Mouse (Mus musculus) heart, embryonic 16.5 days (tissue): ENCODE data around the gene Heg1. TPM values are rescaled to one million over a fixed set of nuclear protein-coding genes. Genes with fewer than 3 reads are reported as not detected.

Experiments used
- ATAC-seq: fragments of 200-750 bp; cut with Nextera tagmentation; replicated peaks from 2 replicates; pipeline ENCODE4 v1.8.0; 2017; ENCODE audit warnings: moderate number of reproducible peaks; ENCODE audit not compliant: insufficient read depth, low FRiP score; ENCODE audit errors: extremely low read depth
- H3K27ac ChIP-seq: fragments of 300-500 bp; sonication (generic); 2 replicates; pipeline ENCODE4 v1.5.1; 2014; ENCODE audit warnings: mild to moderate bottlenecking, low read length, control low read depth, moderate library complexity
- H3K27me3 ChIP-seq: fragments of 300-500 bp; sonication (generic); 2 replicates; pipeline ENCODE4 v1.6.1; 2014; ENCODE audit warnings: low read length, mixed read lengths; ENCODE audit not compliant: control insufficient read depth, insufficient read depth
- H3K36me3 ChIP-seq: fragments of 300-500 bp; sonication (generic); 2 replicates; pipeline ENCODE4 v1.6.1; 2014; ENCODE audit not compliant: control insufficient read depth, insufficient read depth
- H3K4me1 ChIP-seq: fragments of 300-500 bp; sonication (generic); 2 replicates; pipeline ENCODE4 v1.6.1; 2014; ENCODE audit warnings: low read length, mixed read lengths; ENCODE audit not compliant: control insufficient read depth, insufficient read depth
- H3K4me2 ChIP-seq: fragments of 300-500 bp; sonication (generic); 2 replicates; pipeline ENCODE4 v1.6.1; 2014; ENCODE audit warnings: low read depth, mild to moderate bottlenecking, control low read depth, low read length
- H3K4me3 ChIP-seq: fragments of 300-500 bp; sonication (generic); 2 replicates; pipeline ENCODE4 v1.5.1; 2014; ENCODE audit warnings: mild to moderate bottlenecking, control low read depth, low read length
- H3K9ac ChIP-seq: fragments of 300-500 bp; sonication (generic); 2 replicates; pipeline ENCODE4 v1.6.1; 2014; ENCODE audit warnings: low read length, control low read depth
- H3K9me3 ChIP-seq: fragments of 300-500 bp; sonication (generic); replicated peaks from 2 replicates; pipeline ENCODE4 v1.6.1; 2016; ENCODE audit warnings: low read length; ENCODE audit not compliant: control insufficient read depth
- WGBS: fragments of 180-500 bp; shearing (Covaris S2); extraction: QIAGEN DNeasy Blood & Tissue Kit; methylation state at CpG from one replicate; pipeline ENCODE4 v1.1.7; 2014; 5-methylcytosine and 5-hydroxymethylcytosine counted together
- polyA plus RNA-seq: library from polyadenylated mRNA; unstranded; fragments of >200 nt; fragmentation: Nextera tagmentation; extraction: Ambion mirVana; gene quantifications from 2 replicates; pipeline ENCODE4 v1.2.1, GENCODE M21; 2015

Heg1 gene
- polyA plus RNA-seq, 1 experiment from 2014 or later, result 34.0 TPM

DNA sequence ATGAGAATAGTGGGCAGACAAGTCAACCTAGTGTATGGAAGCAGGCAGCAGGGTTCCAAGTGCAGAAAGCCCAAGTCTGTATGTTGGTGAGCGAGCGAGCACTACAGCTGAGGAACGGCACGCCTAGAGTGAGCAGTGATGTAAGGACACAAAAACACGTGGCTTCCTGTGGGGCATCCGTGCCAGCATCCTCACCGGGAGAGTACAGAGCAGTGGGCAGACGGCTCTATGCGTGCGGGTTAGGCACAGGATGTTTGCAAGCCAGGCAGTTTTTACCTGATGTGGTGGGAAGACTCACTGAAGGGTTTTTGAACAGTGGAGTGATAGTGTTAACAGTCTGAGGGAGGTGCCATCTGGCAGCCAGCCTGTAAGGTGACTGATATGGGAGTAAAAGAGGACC lies 23.9 kb downstream of the Heg1 start:
- WGBS, result 85% methylated on average over 10 of the region's 10 CpGs
- Histone ChIP-seq H3K9me3 (no peaks in the 10 kb centered on the region), H3K4me2 (no peak overlapping the region), H3K27me3 (no peaks in the 10 kb centered on the region), H3K36me3 (peaks cover 21% of the 10 kb centered on the region), H3K27ac (no peak overlapping the region), H3K9ac (no peak overlapping the region), H3K4me1 (peaks cover 50% of the 10 kb centered on the region), H3K4me3 (no peak overlapping the region)
- no peak for ATAC-seq

DNA sequence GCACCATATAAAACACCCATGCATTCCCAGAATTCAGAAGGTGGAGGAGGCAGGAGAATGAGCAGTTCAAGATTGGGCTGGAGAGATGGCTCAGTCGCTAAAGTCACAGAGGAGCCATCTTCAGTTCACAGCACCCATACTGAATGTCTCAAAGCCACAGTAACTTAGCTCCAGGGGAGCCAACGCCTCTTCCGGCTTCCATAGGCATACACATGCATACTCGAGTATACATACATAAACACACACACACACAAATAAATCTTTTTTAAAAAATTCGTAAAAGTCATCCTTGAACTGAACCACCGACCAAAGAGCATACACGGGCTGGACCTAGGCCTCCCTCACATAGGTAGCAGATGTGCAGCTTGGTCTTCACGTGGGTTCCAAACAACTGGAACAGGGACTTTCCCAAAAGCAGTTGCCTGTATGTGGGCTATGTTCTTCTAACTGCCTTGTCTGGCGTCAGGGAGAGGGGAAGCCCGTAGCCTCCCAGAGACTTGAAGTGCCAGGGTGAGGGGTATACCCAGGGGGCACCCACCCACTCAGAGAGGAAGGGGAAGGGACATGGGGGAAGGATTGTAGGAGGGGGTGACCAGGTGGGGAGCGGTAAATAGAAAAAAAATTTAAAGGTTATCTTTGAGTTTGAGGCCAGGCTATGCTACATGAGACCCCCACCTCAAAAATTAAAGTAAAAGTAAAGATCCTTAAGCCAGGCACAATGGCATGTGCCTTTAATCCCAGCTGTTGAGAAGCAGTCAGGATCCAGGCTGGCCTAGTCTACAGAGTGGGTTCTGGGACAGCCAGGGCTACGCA lies 24.6 kb downstream of the Heg1 start:
- Histone ChIP-seq H3K9me3 (no peaks in the 10 kb centered on the region), H3K27ac (no peak overlapping the region), H3K4me1 (peaks cover 47% of the 10 kb centered on the region), H3K36me3 (peaks cover 21% of the 10 kb centered on the region), H3K27me3 (no peaks in the 10 kb centered on the region), H3K9ac (no peak overlapping the region), H3K4me2 (no peak overlapping the region), H3K4me3 (no peak overlapping the region)
- ATAC-seq, result no peak
- WGBS, result 92% methylated on average over 12 of the region's 12 CpGs

DNA sequence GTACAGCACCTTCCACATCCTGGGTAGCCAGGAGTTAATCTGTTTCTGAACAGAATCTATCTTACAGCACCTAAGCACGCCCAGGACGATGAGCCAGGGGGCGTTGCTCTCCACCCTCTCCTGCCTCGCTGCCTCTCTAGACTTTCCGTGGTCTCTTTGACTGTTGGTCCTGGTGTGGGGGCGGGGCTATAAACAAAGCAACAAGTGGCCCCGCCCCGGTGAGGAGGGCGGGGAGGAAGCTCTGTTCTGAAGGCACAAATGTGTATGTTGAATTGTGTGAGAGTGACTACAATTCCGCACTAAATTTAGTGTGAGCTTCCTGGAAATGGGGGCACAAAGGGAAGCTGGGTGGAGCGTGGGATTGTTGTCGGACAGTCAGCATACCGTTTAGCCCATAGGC lies 30.1 kb downstream of the Heg1 start:
- peaks cover 23% of the 10 kb centered on the region for H3K36me3 ChIP-seq
- H3K4me3 ChIP-seq, result peak overlapping the region; percentile 26; the same call in 1 of the 2 replicates
- peak; percentile 74 for ATAC-seq
- H3K4me1 ChIP-seq, result peaks cover 39% of the 10 kb centered on the region
- H3K4me2 ChIP-seq, result peak overlapping the region; percentile 52
- 10% methylated on average over 13 of the region's 13 CpGs for WGBS
- H3K27ac ChIP-seq, result peak overlapping the region; percentile 55
- H3K9me3 ChIP-seq, result no peaks in the 10 kb centered on the region
- H3K27me3 ChIP-seq, result no peaks in the 10 kb centered on the region
- H3K9ac ChIP-seq, result peak overlapping the region; percentile 26; the same call in 1 of the 2 replicates

DNA sequence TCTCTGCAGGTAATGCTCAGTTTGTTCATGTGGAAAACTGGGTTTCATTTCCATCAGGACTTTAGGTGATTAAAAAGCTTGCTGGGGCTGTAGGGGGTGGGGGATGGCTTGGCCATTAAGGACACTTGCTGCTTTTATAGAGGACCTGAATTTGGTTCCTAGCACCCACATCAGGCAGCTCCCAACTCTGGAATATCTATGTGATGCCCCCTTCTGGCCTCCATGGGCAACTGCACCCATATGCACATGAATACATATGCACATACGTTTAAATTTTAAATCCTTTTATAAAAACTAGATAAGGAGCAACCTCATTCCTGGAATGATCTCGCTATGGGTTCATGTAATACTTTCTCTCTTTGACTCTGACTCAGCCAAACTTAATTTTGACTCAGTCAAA lies 39.1 kb downstream of the Heg1 start:
- no peaks in the 10 kb centered on the region for H3K27me3 ChIP-seq
- H3K9ac ChIP-seq, result no peak overlapping the region
- H3K36me3 ChIP-seq, result peaks cover 68% of the 10 kb centered on the region
- peaks cover 6% of the 10 kb centered on the region for H3K9me3 ChIP-seq
- H3K27ac ChIP-seq, result no peak overlapping the region
- ATAC-seq, result no peak
- H3K4me1 ChIP-seq, result no peaks in the 10 kb centered on the region
- H3K4me2 ChIP-seq, result no peak overlapping the region
- 96% methylated on average over 2 of the region's 2 CpGs for WGBS
- no peak overlapping the region for H3K4me3 ChIP-seq

DNA sequence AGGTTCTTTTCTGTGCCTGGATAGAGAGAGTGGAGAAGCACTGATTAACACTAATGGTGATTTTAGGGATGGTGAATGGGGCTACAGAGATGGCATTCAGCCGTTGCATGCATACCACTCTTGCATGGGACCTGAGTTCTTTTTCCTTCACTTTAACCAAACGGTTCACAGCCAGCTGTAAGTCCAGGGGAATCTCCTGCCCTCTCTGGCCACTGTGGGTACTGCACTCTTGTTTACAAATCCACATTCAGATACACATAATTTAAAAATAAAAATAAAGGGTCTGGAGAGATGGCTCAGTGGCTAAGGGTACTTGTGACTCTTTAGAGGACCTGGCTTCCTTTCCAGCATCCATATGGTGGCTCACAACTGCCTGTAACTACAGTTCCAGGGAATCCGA lies 39.8 kb downstream of the Heg1 start:
- peaks cover 70% of the 10 kb centered on the region for H3K36me3 ChIP-seq
- H3K4me2 ChIP-seq, result no peak overlapping the region

DNA sequence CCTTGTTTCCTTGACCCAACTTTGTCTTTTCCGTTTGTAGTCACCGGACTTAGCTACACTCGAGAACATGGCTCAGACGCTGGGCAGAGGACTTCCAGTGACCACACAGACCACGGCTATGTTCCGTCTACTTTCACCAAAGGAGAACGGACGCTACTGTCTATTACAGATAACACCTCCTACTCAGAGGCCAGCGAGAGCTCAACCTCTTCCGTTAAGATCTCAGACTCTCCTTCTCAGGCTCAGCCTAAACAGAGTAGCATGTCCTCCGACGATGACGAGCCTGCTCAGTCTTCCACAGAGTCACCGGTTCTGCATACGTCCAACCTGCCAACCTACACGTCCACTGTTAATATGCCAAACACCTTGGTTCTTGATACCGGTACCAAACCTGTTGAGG lies 42.1 kb downstream of the Heg1 start:
- H3K4me2 ChIP-seq, result no peak overlapping the region
- no peak overlapping the region for H3K27ac ChIP-seq
- WGBS, result 91% methylated on average over 17 of the region's 17 CpGs

More for the DNA sequence above, 39.8 kb downstream of the Heg1 start:
- Histone ChIP-seq H3K9me3 (peaks cover 6% of the 10 kb centered on the region), H3K27me3 (no peaks in the 10 kb centered on the region), H3K4me3 (no peak overlapping the region), H3K4me1 (no peaks in the 10 kb centered on the region), H3K9ac (no peak overlapping the region), H3K27ac (no peak overlapping the region)
- WGBS, result 99% methylated on average over 3 of the region's 3 CpGs
- no peak for ATAC-seq

DNA sequence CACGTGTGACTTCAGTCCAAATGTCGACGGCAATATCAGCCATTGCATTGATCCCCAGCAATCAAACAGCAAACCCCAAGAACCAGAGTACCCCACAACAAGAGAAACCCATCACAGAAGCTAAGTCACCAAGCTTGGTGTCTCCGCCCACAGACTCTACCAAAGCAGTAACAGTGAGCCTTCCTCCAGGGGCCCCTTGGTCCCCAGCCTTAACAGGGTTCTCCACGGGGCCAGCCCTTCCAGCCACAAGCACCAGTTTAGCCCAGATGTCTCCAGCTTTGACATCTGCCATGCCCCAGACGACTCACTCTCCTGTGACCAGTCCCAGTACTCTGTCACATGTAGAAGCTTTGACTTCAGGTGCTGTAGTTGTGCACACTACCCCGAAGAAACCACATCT lies 42.7 kb downstream of the Heg1 start:
- ATAC-seq, result no peak
- Histone ChIP-seq H3K4me1 (0 out of 2 replicates have a peak, but pooled peaks cover 4% of the 10 kb centered on the region), H3K9me3 (peaks cover 6% of the 10 kb centered on the region), H3K4me2 (no peak overlapping the region), H3K4me3 (no peak overlapping the region), H3K27ac (no peak overlapping the region), H3K36me3 (peaks cover 63% of the 10 kb centered on the region), H3K9ac (no peak overlapping the region), H3K27me3 (no peaks in the 10 kb centered on the region)
- WGBS, result 84% methylated on average over 7 of the region's 7 CpGs

More for the DNA sequence above, 42.1 kb downstream of the Heg1 start:
- peaks cover 67% of the 10 kb centered on the region for H3K36me3 ChIP-seq
- H3K9ac ChIP-seq, result no peak overlapping the region
- H3K9me3 ChIP-seq, result peaks cover 6% of the 10 kb centered on the region
- ATAC-seq, result no peak
- no peaks in the 10 kb centered on the region for H3K4me1 ChIP-seq
- no peak overlapping the region for H3K4me3 ChIP-seq
- H3K27me3 ChIP-seq, result no peaks in the 10 kb centered on the region

DNA sequence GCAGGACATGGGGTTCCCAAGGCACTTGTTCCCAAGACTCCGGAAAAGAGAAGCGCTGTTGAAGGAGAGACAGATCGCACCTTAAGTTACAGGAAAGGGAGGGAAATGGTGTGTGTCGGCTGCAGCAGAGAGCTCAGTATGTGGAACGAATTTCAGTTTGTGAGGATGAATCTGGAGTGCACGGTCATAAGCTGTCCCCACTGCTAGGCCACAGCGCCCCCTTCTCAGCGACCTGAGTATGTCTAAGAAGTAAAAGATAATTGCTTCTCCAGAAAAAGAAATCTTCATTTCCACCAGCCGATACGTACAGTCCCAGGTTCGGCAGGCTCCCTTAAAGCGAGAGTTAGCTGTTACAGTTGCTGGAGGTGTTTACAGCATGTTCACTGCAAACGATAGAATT lies 44.3 kb downstream of the Heg1 start:
- no peaks in the 10 kb centered on the region for H3K27me3 ChIP-seq
- ATAC-seq, result no peak
- peaks cover 15% of the 10 kb centered on the region for H3K4me1 ChIP-seq
- peaks cover 4% of the 10 kb centered on the region for H3K9me3 ChIP-seq
- WGBS, result 80% methylated on average over 13 of the region's 13 CpGs
- H3K9ac ChIP-seq, result no peak overlapping the region
- H3K4me3 ChIP-seq, result no peak overlapping the region
- H3K27ac ChIP-seq, result no peak overlapping the region
- H3K36me3 ChIP-seq, result peaks cover 58% of the 10 kb centered on the region
- H3K4me2 ChIP-seq, result no peak overlapping the region

DNA sequence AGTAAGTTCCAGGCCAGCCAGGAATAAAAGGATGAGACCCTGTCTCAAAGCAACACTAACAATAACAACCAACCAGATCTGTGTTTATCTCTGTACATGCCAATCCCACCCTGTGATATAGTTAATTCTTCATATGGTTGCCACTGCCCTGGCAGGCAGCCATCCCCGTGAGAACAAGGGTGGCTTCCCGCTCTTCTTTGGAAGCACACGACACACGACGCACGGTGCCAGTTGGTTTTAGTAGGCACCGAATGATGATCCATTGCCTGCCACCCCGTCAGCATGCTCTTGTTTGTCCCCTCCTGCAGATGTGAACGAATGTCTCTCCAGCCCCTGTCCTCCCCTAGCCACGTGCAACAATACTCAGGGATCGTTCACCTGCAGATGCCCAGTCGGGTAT lies 47.1 kb downstream of the Heg1 start:
- WGBS, result 81% methylated on average over 12 of the region's 12 CpGs
- Histone ChIP-seq H3K27me3 (no peaks in the 10 kb centered on the region), H3K4me1 (peaks cover 15% of the 10 kb centered on the region), H3K36me3 (peaks cover 48% of the 10 kb centered on the region), H3K9ac (no peak overlapping the region), H3K27ac (no peak overlapping the region), H3K9me3 (no peaks in the 10 kb centered on the region), H3K4me3 (no peak overlapping the region), H3K4me2 (no peak overlapping the region)
- ATAC-seq, result no peak
